Mouse (Mus musculus) cerebellum, adult 11 months (tissue): ENCODE data around the gene St3gal3.
A peak's percentile ranks its signal among the peaks of the same experiment; 100 is the strongest.

Experiments used
- DNase-seq: peaks from one replicate; pipeline ENCODE4 v3.0.0; 2022

The St3gal3 gene

GRCm38 (mm10) chr4:118138891-118139290 is 4.2 kb upstream of the St3gal3 start:
- DNase-seq: peak; percentile 84

- DNase-seq: no peak
Observed at GRCm38 (mm10) chr4:118137857-118138256, 3.1 kb upstream of the St3gal3 start.

- DNase-seq: no peak
Observed at GRCm38 (mm10) chr4:118137311-118137710, 2.6 kb upstream of the St3gal3 start.

GRCm38 (mm10) chr4:118135414-118135813 is 700 bp upstream of the St3gal3 start:
- DNase-seq: no peak

GRCm38 (mm10) chr4:118131329-118131728 is 3.4 kb downstream of the St3gal3 start:
- DNase-seq: no peak

GRCm38 (mm10) chr4:118123030-118123704 is 11.5 kb downstream of the St3gal3 start:
- DNase-seq: no peak

GRCm38 (mm10) chr4:118122078-118122477 is 12.6 kb downstream of the St3gal3 start:
- no peak for DNase-seq

- no peak for DNase-seq
Observed at GRCm38 (mm10) chr4:118117565-118117964, 17.1 kb downstream of the St3gal3 start.

GRCm38 (mm10) chr4:118116098-118116497 is 18.6 kb downstream of the St3gal3 start:
- no peak for DNase-seq

- DNase-seq: no peak
Observed at GRCm38 (mm10) chr4:118115132-118115531, 19.6 kb downstream of the St3gal3 start.

- no peak for DNase-seq
Observed at GRCm38 (mm10) chr4:118112601-118113000, 22.1 kb downstream of the St3gal3 start.

- no peak for DNase-seq
Observed at GRCm38 (mm10) chr4:118109649-118110048, 25.1 kb downstream of the St3gal3 start.

- no peak for DNase-seq
Observed at GRCm38 (mm10) chr4:118108779-118109178, 25.9 kb downstream of the St3gal3 start.

- no peak for DNase-seq
Observed at GRCm38 (mm10) chr4:118105256-118106053, 29.3 kb downstream of the St3gal3 start.

GRCm38 (mm10) chr4:118103280-118103830 is 31.4 kb downstream of the St3gal3 start:
- no peak for DNase-seq

GRCm38 (mm10) chr4:118101497-118101896 is 33.2 kb downstream of the St3gal3 start:
- no peak for DNase-seq

GRCm38 (mm10) chr4:118099637-118100364 is 34.9 kb downstream of the St3gal3 start:
- no peak for DNase-seq

- no peak for DNase-seq
Observed at GRCm38 (mm10) chr4:118098571-118098970, 36.1 kb downstream of the St3gal3 start.

GRCm38 (mm10) chr4:118096069-118096468 is 38.6 kb downstream of the St3gal3 start:
- DNase-seq: no peak

- DNase-seq: no peak
Observed at GRCm38 (mm10) chr4:118092784-118093457, 41.8 kb downstream of the St3gal3 start.

GRCm38 (mm10) chr4:118090449-118090848 is 44.3 kb downstream of the St3gal3 start:
- no peak for DNase-seq

- DNase-seq: peak; percentile 44
Observed at GRCm38 (mm10) chr4:118089939-118090338, 44.8 kb downstream of the St3gal3 start.

GRCm38 (mm10) chr4:118088771-118089170 is 45.9 kb downstream of the St3gal3 start:
- DNase-seq: no peak
